Mouse (Mus musculus) kidney, adult 11 months (tissue): ENCODE measurements around the gene Gm20388.
"Not testable (repeated sequence)": the region's sequence is repeated elsewhere in the genome, so short reads cannot be mapped to it uniquely, and the experiment has no call there.

Experiments used
- DNase-seq: peaks from one replicate; pipeline ENCODE4 v3.0.0; 2022

Gene Gm20388

DNA sequence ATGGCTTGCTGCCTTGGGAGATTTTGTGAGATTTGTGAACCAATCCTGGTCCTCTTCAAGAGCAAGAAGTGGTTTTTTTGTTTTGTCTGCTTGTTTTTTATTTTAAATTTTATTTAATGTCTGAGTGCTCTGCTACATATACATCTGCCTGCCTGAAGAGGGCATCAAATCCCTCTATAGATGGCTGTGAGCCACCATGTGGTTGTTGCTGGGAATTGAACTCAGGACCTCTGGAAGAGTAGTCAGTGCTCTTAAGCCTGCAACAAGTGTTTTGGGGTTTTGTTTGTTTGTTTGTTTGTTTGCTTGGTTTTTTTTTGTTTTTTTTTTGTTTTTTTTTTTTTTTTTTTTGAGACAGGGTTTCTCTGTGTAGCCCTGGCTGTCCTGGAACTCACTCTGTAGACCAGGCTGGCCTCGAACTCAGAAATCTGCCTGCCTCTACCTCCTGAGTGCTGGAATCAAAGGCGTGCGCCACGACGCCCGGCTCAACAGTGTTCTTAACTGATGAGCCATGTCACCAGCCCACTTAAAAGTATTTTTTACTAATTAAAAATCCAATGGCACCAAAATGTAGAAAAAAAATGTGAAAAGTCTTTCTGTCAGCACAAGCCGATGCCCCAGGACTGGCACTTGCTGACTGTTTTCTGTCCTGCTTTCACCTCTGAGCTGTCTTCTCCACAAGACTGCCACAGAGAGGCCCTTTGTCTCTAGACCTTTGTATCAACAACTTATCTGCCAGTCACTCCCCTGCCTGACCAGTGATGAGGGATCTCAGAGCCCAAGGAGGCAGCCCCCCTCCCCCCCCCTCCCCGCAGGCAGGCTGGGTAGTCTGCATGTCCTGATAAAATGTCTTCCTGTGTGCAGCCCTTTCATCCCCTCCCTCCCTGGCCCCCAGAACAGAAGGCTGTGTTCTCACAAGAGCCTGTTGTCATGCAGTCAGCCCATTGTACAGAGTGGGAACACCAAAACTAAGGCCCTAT is 3505.6 kb downstream of the Gm20388 start:
- no peak for DNase-seq

DNA sequence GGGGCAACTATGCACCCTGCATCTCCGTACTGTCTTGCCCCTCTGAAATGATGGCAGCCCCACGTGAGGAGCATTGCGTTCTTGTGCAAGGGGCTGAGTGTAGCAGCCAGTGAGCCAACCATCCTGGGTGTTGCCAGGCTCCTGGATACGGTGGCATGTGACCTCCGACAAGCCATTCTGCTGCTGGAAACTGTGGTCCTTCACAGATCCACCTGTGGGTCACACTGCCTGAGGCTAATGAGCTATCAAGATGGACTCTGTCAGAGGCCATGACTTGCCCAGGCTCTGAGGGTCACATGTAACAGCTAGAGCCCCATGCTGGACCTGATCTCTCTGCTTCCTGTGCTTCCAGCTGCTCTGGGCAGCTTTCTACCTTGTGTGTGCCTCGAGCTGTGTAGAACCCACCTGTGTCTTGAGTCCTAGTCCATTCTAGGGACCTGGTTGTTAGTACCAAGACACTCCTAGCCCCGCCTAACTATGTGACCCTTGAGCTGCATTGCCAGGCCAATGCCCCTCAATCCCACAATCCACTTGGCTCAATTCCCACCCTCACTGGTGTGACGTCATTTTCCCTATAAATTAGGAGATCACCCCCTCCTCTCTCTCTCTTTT is 3506.4 kb downstream of the Gm20388 start:
- no peak for DNase-seq

DNA sequence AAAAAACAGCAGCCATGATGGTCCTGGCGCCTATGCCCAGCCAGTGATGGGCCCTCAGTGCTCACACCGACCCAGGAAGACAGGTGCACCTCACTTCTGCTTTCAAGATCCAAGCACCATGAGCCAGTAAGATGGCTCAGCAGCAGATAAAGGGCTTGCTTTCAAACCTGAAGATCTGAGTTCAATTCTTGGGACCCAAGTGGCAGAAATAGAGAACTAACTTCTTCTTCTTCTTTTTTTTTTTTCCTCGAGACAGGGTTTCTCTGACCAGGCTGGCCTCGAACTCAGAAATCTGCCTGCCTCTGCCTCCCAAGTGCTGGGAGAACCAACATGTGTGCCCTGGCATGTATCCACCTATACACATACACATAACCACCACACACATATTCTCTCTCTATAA is 3509.1 kb downstream of the Gm20388 start:
- DNase-seq, result no peak

DNA sequence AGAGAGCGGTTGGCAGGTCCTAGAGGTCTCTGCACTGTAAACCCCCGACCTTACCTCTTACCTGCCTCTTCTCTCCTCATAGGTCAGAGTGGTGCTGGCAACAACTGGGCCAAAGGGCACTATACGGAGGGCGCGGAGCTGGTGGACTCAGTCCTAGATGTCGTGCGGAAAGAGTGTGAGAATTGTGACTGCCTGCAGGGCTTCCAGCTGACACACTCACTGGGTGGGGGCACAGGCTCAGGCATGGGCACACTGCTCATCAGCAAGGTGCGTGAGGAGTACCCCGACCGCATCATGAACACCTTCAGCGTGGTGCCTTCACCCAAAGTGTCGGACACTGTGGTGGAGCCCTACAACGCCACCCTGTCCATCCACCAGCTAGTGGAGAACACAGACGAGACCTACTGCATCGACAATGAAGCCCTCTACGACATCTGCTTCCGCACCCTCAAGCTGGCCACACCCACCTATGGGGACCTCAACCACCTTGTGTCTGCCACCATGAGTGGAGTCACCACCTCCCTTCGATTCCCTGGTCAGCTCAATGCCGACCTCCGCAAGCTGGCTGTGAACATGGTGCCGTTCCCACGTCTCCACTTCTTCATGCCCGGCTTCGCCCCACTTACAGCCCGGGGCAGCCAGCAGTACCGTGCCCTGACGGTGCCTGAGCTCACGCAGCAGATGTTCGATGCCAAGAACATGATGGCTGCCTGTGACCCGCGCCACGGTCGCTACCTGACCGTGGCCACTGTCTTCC is 3510.1 kb downstream of the Gm20388 start:
- DNase-seq, result no peak

DNA sequence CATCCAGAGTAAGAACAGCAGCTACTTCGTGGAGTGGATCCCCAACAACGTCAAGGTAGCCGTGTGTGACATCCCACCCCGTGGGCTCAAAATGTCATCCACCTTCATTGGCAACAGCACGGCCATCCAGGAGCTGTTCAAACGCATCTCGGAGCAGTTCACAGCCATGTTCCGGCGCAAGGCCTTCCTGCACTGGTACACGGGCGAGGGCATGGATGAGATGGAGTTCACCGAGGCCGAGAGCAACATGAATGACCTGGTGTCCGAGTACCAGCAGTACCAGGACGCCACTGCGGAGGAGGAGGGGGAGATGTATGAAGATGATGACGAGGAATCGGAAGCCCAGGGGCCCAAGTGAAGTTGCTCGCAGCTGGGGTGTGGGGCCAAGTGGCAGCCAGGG is 3510.7 kb downstream of the Gm20388 start:
- DNase-seq, result no peak

DNA sequence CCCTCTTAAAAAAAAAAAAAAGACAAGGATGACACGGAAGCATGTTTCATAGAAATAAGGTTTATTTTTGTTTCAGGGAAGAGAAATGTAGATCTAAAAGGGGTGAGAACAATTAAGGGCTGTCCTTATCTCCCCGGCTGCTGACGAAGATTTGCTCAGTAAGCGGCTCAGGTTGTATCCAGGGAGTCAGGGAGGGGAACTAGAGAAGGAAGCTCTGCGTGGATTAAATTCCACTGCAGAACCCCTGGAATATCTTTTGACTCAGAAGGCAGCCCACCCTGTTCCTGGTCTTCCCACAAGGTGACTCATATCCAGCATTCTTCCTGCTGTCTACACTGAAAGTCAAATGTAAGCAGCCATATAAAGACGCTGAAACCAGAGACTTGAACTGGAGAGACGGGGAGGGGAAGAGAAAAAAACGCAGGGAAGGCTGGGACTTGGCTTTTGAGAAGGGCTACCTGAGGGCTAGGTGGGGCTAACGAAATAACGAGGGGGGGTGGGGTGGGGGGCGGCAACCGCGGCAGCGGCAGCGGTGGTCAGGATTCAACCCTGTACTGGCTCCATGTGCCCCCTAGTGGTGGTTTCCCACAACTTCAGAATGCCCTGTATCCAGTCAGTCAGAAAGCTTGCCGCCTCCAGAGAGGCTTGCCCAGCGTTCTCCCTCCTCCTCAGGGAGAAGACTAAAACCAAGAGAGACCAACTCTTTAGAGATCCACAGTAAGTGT is 3511.6 kb downstream of the Gm20388 start:
- DNase-seq, result peak; percentile 70

DNA sequence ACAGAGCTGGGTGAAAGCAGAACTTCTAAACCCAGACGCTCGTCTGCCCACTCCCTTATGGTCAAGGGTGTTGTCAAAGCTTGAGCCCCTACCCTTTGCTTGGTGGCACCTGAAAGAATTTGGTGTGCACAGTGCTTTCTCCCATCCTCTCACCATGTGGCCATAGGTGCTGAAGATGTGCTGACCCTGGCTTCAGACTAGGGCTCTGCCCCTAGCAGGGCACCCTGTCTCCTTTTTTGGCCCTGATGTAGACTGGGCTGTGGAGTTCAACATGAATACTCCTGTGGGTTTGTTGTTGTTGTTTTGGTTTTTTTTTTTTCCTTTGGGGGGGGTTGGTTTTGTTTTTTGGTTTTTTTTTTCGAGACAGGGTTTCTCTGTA is 3512.1 kb downstream of the Gm20388 start:
- no peak for DNase-seq

DNA sequence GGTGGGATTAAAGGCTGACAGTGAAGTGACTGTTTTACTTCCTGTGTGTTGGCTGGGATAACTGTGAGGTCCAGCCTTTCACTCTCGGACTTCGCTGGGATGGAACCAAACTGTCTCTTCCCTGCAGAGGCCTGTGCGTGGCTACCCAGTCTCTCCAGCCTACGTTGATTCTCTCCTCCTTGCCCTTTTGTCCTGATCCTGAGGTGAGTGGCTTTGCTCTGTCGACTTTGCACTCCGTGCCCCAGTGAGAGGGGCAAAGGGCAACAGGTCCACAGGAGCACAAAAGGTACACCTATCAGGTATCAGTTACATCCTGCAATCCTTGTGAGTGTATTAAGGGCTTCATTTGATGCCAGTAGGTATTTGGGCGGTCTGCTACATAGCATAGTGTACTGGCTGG is 3512.8 kb downstream of the Gm20388 start, which contains the start of gene Def8:
Gene Def8 (plus strand): TSS at position 87 of the 400 bp plus-strand sequence.
- DNase-seq, result peak; percentile 64

DNA sequence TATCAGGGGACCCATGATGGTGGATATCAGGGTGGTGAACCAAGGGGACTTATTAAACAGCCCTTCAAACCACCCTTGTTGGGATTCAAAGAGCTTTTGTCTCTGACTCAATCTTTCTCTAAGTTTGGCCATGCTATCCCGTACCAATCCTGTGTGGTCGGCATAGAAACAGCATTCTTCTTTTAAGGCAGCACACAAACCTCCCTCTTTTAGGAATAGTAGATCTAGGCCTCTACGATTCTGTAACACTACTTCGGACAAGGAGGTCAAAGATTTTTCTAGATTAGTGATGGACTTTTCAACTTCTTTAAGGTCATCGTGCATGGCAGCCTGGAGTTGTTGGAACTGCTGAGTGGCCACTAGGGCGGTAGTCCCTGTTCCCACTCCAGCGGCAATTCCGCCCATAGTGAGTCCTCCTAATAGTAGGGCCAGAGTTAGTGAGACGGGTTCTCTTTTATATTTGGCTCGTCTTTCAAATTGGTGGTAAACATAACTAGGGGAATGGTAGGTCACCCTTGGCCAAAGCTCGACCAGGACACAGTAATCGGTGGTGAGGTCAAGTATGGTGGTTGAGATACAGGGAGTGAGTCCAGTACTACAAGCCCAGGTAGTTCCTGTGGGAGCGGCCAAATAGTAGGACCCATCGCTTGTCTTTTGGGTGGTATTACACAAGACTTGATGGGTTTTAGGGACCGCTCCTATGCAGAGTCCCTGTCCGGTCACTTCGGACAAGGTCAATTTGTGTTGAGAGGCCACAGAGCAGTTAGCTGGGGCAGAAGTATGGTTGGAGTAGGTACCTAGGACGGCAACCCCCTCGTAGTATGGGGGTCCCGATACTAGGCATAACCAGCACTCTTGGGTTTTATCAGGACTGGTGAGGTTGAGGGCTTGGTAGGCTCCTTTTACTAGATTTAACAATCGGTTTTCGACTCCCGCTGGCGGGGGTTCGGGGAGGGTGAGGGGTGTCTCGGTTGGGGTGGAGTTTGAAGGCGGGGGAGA is 3516.2 kb downstream of the Gm20388 start:
- no peak for DNase-seq

DNA sequence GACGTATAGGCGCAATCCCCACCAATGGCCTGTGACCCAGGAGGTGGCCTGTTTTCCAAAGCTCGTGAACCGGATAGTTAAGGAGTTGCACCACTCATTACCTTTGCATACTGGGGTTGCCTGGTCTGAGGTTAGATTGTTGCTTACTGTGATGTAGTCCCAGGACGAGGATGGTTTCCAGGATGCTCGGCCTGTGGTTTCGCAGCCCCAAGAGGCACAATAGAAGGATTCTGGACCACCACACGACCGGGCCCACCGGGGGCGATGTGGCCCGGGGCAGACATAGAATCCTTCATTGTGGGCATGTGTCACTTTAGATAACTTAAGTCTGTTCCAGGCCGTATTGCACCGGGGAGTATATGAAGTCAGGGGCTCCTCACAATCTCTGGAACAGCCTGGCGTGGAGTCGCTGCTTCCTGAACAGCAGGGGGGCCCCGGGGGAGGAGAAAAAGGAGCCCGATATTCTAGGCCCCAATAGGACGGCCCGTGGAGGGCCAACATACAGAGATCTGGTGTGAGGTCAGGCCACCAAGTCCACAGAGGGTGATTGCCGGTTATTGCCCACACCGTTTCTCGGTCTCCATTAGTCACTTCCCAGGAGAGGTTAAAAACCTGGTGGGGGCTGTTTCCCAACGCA is 3517.1 kb downstream of the Gm20388 start:
- no peak for DNase-seq

DNA sequence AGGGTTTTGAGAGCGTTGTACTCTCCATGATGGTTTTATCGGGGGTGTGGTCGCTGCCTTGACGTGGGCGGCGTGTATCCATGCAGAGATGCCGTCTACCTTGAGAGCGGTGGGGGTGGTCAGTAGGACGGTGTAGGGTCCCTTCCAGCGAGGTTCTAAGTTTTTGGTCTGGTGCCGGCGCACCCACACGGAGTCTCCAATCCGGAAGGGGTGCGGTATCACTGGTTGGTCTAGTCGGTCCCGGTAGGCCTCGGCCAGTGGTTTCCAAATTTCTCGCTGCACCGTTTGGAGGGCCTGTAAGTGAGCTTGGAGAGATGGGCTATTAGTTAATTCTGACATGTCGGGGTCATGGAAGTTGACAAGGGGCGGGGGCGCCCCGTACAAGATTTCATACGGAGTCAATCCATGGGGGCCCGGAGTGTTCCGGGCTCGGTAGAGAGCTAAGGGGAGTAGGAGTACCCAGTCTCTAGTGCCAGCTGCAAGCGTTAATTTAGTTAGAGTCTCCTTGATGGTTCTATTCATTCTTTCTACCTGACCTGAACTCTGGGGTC is 3517.8 kb downstream of the Gm20388 start:
- no peak for DNase-seq

DNA sequence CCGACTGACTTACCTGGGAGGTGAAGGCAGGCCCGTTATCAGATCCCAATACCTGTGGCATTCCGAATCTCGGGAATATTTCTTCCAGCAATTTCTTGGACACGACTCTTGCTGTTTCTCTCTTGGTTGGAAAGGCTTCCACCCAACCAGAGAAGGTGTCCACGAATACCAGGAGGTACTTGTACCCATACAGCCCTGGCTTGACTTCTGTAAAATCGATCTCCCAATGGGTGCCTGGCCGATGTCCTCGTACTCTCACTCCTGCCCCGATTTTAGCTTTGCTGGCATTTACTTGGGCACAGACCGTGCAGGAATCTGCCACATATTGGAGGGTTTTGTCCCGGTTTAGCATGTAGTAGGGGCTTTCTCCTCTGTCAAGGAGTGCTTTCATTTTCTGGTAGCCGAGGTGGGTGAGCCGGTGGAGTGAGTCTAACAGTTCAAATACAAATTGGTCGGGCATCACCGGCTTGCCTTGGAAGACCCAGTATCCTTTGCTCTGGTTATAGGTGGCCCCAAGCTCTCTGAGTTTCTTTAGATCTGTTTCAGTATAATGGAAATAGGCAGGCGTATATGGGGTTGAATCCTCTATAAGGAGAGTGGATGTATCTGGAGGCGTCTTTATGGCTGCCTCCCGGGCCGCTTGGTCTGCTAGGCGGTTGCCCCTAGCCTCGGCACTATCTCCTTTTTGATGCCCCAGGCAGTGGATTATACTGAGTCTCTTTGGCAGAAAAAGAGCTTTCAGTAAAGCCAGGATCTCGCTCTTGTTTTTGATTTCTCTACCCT is 3518.5 kb downstream of the Gm20388 start:
- DNase-seq, result no peak

DNA sequence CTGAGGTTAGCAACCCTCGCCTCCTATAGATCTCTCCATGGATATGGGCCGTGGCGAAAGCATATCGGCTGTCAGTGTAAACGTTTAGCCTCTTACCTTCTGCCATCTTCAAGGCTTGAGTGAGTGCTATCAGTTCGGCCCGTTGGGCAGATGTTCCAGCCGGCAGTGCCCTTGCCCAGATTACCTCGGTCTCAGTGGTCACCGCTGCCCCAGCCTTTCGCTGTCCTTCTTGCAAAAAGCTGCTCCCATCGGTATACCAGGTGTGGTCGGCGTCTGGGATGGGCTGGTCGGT is 3519.0 kb downstream of the Gm20388 start:
- not testable (repeated sequence) for DNase-seq

DNA sequence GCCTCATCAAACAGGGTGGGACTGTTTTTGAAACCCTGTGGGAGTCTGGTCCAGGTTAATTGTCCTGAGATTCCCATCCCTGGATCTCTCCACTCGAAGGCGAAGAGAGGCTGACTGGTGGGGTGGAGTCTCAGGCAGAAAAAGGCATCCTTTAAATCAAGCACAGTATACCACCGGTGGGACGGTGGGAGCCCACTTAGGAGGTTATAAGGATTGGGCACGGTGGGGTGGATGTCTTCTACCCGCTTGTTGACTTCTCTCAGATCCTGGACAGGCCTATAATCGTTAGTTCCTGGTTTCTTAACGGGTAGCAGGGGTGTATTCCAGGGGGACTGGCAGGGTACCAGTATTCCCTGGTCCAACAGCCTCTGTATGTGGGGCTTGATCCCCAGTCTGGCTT is 3520.3 kb downstream of the Gm20388 start:
- DNase-seq, result not testable (repeated sequence)

DNA sequence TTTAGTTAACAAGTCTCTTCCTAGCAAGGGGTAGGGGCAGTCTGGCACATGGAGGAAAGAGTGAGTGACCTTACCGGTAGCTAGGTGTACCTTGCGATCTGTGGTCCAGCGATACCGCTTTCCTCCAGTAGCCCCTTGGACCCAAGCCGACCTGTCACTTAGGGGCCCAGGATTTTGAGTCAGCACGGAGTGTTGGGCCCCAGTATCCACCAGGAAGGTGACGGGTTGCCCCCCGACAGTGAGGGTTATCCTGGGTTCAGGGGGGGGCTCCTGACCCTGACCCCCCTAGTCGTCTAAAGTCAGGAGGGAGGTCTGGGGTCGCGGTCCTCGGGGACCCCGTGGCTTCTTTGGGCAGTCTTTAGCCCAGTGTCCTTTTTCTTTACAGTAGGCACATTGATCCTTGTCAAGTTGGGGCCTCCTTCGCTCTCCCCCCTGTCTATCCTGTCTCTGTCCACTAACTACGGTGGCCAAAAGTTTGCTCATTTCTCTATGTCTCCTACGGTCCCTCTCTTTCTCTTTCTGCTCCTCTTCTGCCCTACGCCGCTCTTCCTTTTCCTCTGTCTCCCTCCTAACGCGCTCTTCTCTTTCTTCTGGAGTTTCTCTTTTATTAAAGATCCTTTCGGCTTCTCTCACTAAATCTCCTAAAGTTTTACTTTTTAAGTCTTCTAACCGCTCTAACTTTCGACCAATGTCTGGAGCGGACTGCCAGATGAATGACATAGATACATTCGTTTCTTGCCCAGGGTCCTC is 3521.2 kb downstream of the Gm20388 start:
- DNase-seq, result no peak

DNA sequence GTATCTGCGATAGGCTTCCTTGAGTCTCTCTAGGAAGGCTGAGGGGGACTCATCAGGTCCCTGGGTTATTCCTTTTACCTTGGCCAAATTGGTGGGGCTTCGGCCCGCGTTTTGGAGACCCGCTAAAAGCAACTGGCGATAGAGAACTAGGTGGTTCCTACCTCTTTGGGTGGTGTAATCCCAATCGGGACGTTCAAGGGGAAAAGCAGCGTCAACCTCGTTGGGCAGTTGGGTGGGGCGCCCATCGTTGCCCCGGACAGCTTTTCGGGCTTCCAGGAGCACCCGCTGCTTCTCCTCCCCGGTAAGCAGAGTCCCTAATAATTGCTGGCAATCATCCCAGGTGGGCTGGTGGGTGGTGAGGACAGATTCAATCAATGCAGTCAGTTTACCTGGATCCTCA is 3521.7 kb downstream of the Gm20388 start:
- no peak for DNase-seq

DNA sequence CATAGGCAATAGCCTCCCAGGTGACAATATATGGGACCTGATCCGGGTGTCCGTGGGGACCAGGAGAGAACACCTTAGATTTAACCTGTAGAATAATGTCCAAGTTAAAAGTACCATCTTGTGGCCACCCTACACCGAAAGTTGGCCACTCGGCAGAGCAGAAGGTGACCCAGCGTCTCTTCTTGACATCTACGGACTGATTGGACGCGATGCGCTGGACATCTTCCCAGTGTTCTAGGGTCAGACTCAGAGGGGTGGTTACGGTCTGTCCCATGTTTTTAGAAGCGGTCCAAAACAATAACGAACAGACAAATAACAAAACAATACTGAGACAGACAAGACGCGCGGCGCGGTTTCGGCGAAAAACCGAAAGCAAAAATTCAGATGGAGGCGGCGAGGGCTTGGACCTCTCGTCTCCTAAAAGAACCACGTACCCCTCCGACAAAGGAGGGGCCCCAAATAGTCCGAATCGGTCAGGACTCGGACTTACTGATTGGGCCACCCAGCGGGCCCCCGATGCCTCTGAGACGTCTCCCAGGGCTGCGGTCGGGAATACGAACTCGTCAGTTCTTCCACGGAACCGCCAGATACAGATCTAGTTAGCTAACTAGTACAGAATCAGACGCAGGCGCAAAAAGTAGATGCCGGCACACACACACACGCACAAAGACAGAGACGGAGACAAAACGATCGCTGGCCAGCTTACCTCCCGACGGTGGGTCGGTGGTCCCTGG is 3522.8 kb downstream of the Gm20388 start:
- not testable (repeated sequence) for DNase-seq

DNA sequence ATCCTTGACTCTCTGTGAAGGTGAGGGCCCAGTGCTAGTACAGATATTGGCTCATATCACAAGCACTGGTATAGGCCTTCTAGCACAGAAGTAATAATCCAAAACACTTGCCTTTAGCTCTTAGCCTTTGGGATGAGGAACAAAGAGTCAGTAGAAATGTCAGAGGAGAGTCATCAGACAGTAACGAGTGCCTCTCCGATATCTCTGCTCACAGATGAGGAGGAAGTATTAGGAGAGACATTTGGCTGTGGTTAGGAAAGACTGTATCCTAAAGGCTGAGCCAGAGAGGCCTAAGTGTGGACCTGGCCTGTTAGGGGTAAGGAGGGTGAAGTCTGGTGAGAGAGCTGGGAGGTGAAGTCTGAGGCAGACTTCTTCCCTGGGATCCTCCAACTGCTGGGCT is 3531.1 kb downstream of the Gm20388 start:
- DNase-seq, result no peak

DNA sequence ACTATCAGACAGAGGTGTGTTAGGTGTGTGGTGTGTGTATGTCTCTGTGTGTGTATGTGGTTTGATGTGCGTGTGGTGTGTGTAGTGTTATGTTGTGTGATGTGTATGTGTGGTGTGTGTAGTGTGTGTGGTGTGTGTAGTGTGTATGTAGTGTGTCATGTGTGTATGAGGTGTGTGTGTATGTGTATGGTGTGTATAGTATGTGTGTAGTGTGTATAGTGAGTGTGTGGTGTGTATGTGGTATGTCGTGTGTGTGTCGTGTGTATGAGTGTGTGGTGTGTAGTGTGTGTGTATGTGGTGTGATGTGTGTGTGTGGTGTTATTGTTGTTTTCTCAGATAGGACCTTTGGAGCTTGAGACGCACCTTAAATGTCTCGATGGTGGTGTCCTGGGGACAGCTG is 3531.7 kb downstream of the Gm20388 start:
- DNase-seq, result no peak
